Mouse (Mus musculus) CD4-positive, CD25-positive, alpha-beta regulatory T cell (primary cell): ENCODE data around the gene Atg7. TPM values are rescaled to one million over a fixed set of nuclear protein-coding genes. Genes with fewer than 3 reads are reported as not detected.

Experiments
- polyA plus RNA-seq: library from polyadenylated mRNA; unstranded; fragments of 100-300 nt; shearing (Covaris generic); gene quantifications from one replicate; pipeline ENCODE4 v1.2.1, GENCODE M21; 2017

The Atg7 gene
- 31.6 TPM for polyA plus RNA-seq

GRCm38 (mm10) chr6:114642601-114643528, at the start of gene Atg7:
Atg7 (plus strand) TSS chr6:114643097.

Other genes with a start within 250 kb of the Atg7 start
- gene Hrh1, start 245.2 kb upstream of the Atg7 start, polyA plus RNA-seq: 0.10 TPM